Mouse (Mus musculus): ENCODE data around the gene Cfap100. TPM values are rescaled to one million over a fixed set of nuclear protein-coding genes. Genes with fewer than 3 reads are reported as not detected.

The Cfap100 gene
- polyA plus RNA-seq, 1 experiment from 2014 or later = 0.59 TPM

- H3K27ac ChIP-seq = no peak overlapping the region
- no peak for ATAC-seq (ENCODE audit: low FRiP score, low read depth)
- H3K36me3 ChIP-seq = no peaks in the 10 kb centered on the region
- no peaks in the 10 kb centered on the region for H3K9me3 ChIP-seq
- no peak overlapping the region for H3K4me2 ChIP-seq (replicated peaks)
- no peak overlapping the region for H3K9ac ChIP-seq
- whole genome bisulfite sequencing = 69% methylated on average over 7 of the region's 7 CpGs
- no peaks in the 10 kb centered on the region for H3K27me3 ChIP-seq
- no peak overlapping the region for H3K4me3 ChIP-seq
- H3K4me1 ChIP-seq = no peaks in the 10 kb centered on the region
Observed at GRCm38 (mm10) chr6:90411926-90412325, 16.7 kb downstream of the Cfap100 start.

GRCm38 (mm10) chr6:90410972-90411371 is 17.6 kb downstream of the Cfap100 start:
- ATAC-seq (ENCODE audit: low FRiP score, low read depth) = no peak
- WGBS = 72% methylated on average over 1 of the region's 1 CpGs
- no peak overlapping the region for H3K4me2 ChIP-seq (replicated peaks)
- H3K4me1 ChIP-seq = no peaks in the 10 kb centered on the region
- no peaks in the 10 kb centered on the region for H3K9me3 ChIP-seq
- no peaks in the 10 kb centered on the region for H3K27me3 ChIP-seq
- no peak overlapping the region for H3K27ac ChIP-seq
- H3K9ac ChIP-seq = no peak overlapping the region
- no peak overlapping the region for H3K4me3 ChIP-seq
- H3K36me3 ChIP-seq = no peaks in the 10 kb centered on the region

- H3K27me3 ChIP-seq = no peaks in the 10 kb centered on the region
- no peak for ATAC-seq (ENCODE audit: low FRiP score, low read depth)
Observed at GRCm38 (mm10) chr6:90408632-90409031, 20.0 kb downstream of the Cfap100 start.

GRCm38 (mm10) chr6:90397291-90397690 is 31.3 kb downstream of the Cfap100 start:
- no peaks in the 10 kb centered on the region for H3K4me1 ChIP-seq
- H3K9me3 ChIP-seq = no peaks in the 10 kb centered on the region
- H3K27me3 ChIP-seq = no peaks in the 10 kb centered on the region
- H3K36me3 ChIP-seq = peaks cover 39% of the 10 kb centered on the region
- H3K27ac ChIP-seq = no peak overlapping the region
- no peak overlapping the region for H3K4me2 ChIP-seq (replicated peaks)
- H3K4me3 ChIP-seq = no peak overlapping the region
- 91% methylated on average over 3 of the region's 3 CpGs for WGBS
- no peak for ATAC-seq (ENCODE audit: low FRiP score, low read depth)
- H3K9ac ChIP-seq = no peak overlapping the region

More at GRCm38 (mm10) chr6:90408632-90409031, 20.0 kb downstream of the Cfap100 start:
- Histone ChIP-seq H3K4me1 (no peaks in the 10 kb centered on the region), H3K9ac (no peak overlapping the region), H3K4me2 (replicated peaks) (no peak overlapping the region), H3K36me3 (peaks cover 5% of the 10 kb centered on the region), H3K27ac (no peak overlapping the region), H3K4me3 (no peak overlapping the region), H3K9me3 (no peaks in the 10 kb centered on the region)

- Histone ChIP-seq H3K9ac (no peak overlapping the region), H3K27me3 (no peaks in the 10 kb centered on the region), H3K4me2 (replicated peaks) (no peak overlapping the region), H3K36me3 (peaks cover 39% of the 10 kb centered on the region), H3K4me1 (no peaks in the 10 kb centered on the region), H3K9me3 (no peaks in the 10 kb centered on the region), H3K27ac (no peak overlapping the region), H3K4me3 (no peak overlapping the region)
- no peak for ATAC-seq (ENCODE audit: low FRiP score, low read depth)
- WGBS = 92% methylated on average over 2 of the region's 2 CpGs
Observed at GRCm38 (mm10) chr6:90395751-90396150, 32.8 kb downstream of the Cfap100 start.

GRCm38 (mm10) chr6:90393948-90394347 is 34.6 kb downstream of the Cfap100 start:
- no peak overlapping the region for H3K4me3 ChIP-seq
- H3K4me2 ChIP-seq (replicated peaks) = no peak overlapping the region
- 46% methylated on average over 3 of the region's 3 CpGs for WGBS
- H3K27ac ChIP-seq = no peak overlapping the region
- no peak overlapping the region for H3K9ac ChIP-seq
- ATAC-seq (ENCODE audit: low FRiP score, low read depth) = no peak; the same call in 1 of the 2 replicates
- H3K36me3 ChIP-seq = peaks cover 45% of the 10 kb centered on the region
- H3K4me1 ChIP-seq = no peaks in the 10 kb centered on the region
- no peaks in the 10 kb centered on the region for H3K9me3 ChIP-seq
- no peaks in the 10 kb centered on the region for H3K27me3 ChIP-seq

GRCm38 (mm10) chr6:90390629-90391028 is 38.0 kb downstream of the Cfap100 start:
- 79% methylated on average over 4 of the region's 4 CpGs for WGBS
- no peak overlapping the region for H3K9ac ChIP-seq
- peaks cover 58% of the 10 kb centered on the region for H3K36me3 ChIP-seq
- H3K4me2 ChIP-seq (replicated peaks) = no peak overlapping the region
- no peaks in the 10 kb centered on the region for H3K4me1 ChIP-seq
- no peak for ATAC-seq (ENCODE audit: low FRiP score, low read depth)
- H3K9me3 ChIP-seq = no peaks in the 10 kb centered on the region
- no peak overlapping the region for H3K27ac ChIP-seq
- H3K27me3 ChIP-seq = no peaks in the 10 kb centered on the region
- no peak overlapping the region for H3K4me3 ChIP-seq

GRCm38 (mm10) chr6:90381465-90381864 is 47.1 kb downstream of the Cfap100 start:
- Histone ChIP-seq H3K27ac (no peak overlapping the region), H3K4me1 (no peaks in the 10 kb centered on the region), H3K27me3 (no peaks in the 10 kb centered on the region), H3K4me3 (no peak overlapping the region), H3K9ac (no peak overlapping the region), H3K36me3 (peaks cover 86% of the 10 kb centered on the region), H3K4me2 (replicated peaks) (no peak overlapping the region), H3K9me3 (no peaks in the 10 kb centered on the region)
- 94% methylated on average over 2 of the region's 2 CpGs for WGBS
- ATAC-seq (ENCODE audit: low FRiP score, low read depth) = no peak

- Histone ChIP-seq H3K4me2 (replicated peaks) (no peak overlapping the region), H3K9me3 (no peaks in the 10 kb centered on the region), H3K36me3 (peaks cover 90% of the 10 kb centered on the region)
Observed at GRCm38 (mm10) chr6:90377708-90378107, 50.9 kb downstream of the Cfap100 start.

GRCm38 (mm10) chr6:90374647-90375046 is 54.0 kb downstream of the Cfap100 start:
- Histone ChIP-seq H3K36me3 (peaks cover 68% of the 10 kb centered on the region), H3K27me3 (no peaks in the 10 kb centered on the region), H3K27ac (no peak overlapping the region), H3K4me1 (peaks cover 23% of the 10 kb centered on the region), H3K4me2 (replicated peaks) (no peak overlapping the region), H3K9ac (no peak overlapping the region), H3K9me3 (no peaks in the 10 kb centered on the region), H3K4me3 (no peak overlapping the region)
- no peak for ATAC-seq (ENCODE audit: low FRiP score, low read depth)
- WGBS = 93% methylated on average over 4 of the region's 4 CpGs

More at GRCm38 (mm10) chr6:90377708-90378107, 50.9 kb downstream of the Cfap100 start:
- Histone ChIP-seq H3K27ac (no peak overlapping the region), H3K4me1 (no peaks in the 10 kb centered on the region; the same call in 1 of the 2 replicates), H3K4me3 (no peak overlapping the region), H3K9ac (no peak overlapping the region), H3K27me3 (no peaks in the 10 kb centered on the region)
- no peak for ATAC-seq (ENCODE audit: low FRiP score, low read depth)
- 95% methylated on average over 2 of the region's 2 CpGs for WGBS

- H3K36me3 ChIP-seq = peaks cover 28% of the 10 kb centered on the region
- WGBS = under 1% methylated on average over 90 of the region's 98 CpGs
- peak overlapping the region; percentile 99 for H3K4me2 ChIP-seq (replicated peaks)
- peak overlapping the region; percentile 81 for H3K9ac ChIP-seq
- ATAC-seq (ENCODE audit: low FRiP score, low read depth) = peak; percentile 26
- H3K9me3 ChIP-seq = no peaks in the 10 kb centered on the region
- peaks cover 23% of the 10 kb centered on the region for H3K4me1 ChIP-seq
- peak overlapping the region; percentile 67; the same call in 1 of the 2 replicates for H3K27ac ChIP-seq
- no peaks in the 10 kb centered on the region for H3K27me3 ChIP-seq
- peak overlapping the region; percentile 94 for H3K4me3 ChIP-seq
Observed at GRCm38 (mm10) chr6:90369725-90370553, 58.7 kb downstream of the Cfap100 start.

GRCm38 (mm10) chr6:90368976-90369724 is 59.4 kb downstream of the Cfap100 start, which contains the start of gene Zxdc:
TSS of gene Zxdc (plus strand) at chr6:90369492.
- no peaks in the 10 kb centered on the region for H3K9me3 ChIP-seq
- WGBS = 6% methylated on average over 38 of the region's 41 CpGs
- no peaks in the 10 kb centered on the region for H3K27me3 ChIP-seq
- peak within 1 kb of the TSS; percentile 94 for H3K4me3 ChIP-seq
- peaks cover 23% of the 10 kb centered on the region for H3K4me1 ChIP-seq
- H3K4me2 ChIP-seq (replicated peaks) = peak within 1 kb of the TSS; percentile 99
- peak within 1 kb of the TSS; percentile 67; the same call in 1 of the 2 replicates for H3K27ac ChIP-seq
- peak; percentile 98 for ATAC-seq (ENCODE audit: low FRiP score, low read depth)
- H3K9ac ChIP-seq = peak within 1 kb of the TSS; percentile 81
- peaks cover 20% of the 10 kb centered on the region for H3K36me3 ChIP-seq

Data from limb, embryonic 13.5 days (tissue).